Mouse (Mus musculus) liver, embryonic 15.5 days (tissue): ENCODE data around the gene Ppard. TPM values are rescaled to one million over a fixed set of nuclear protein-coding genes. Genes with fewer than 3 reads are reported as not detected.
A peak's percentile ranks its signal among the peaks of the same experiment; 100 is the strongest.

Source experiments
- ATAC-seq: fragments of 200-750 bp; cut with Nextera tagmentation; 2 replicates; pipeline ENCODE4 v1.8.0; 2017; ENCODE audit warnings: moderate number of reproducible peaks, mild to moderate bottlenecking, moderate library complexity; ENCODE audit not compliant: insufficient read depth
- H3K27ac ChIP-seq: fragments of 300-500 bp; sonication (generic); replicated peaks from 2 replicates; pipeline ENCODE4 v1.5.1; 2015; ENCODE audit warnings: mild to moderate bottlenecking, inconsistent platforms
- H3K27me3 ChIP-seq: fragments of 300-500 bp; sonication (generic); 2 replicates; pipeline ENCODE4 v1.6.1; 2015; ENCODE audit warnings: mild to moderate bottlenecking, inconsistent platforms
- H3K36me3 ChIP-seq: fragments of 300-500 bp; sonication (generic); replicated peaks from 2 replicates; pipeline ENCODE4 v1.6.1; 2015; ENCODE audit warnings: moderate library complexity, mild to moderate bottlenecking, inconsistent platforms
- H3K4me1 ChIP-seq: fragments of 300-500 bp; sonication (generic); replicated peaks from 2 replicates; pipeline ENCODE4 v1.6.1; 2015; ENCODE audit warnings: inconsistent platforms
- H3K4me2 ChIP-seq: fragments of 300-500 bp; sonication (generic); 2 replicates; pipeline ENCODE4 v1.6.1; 2015; ENCODE audit warnings: moderate library complexity, mild to moderate bottlenecking, inconsistent platforms
- H3K4me3 ChIP-seq: fragments of 300-500 bp; sonication (generic); replicated peaks from 2 replicates; pipeline ENCODE4 v1.5.1; 2015; ENCODE audit warnings: mild to moderate bottlenecking, inconsistent platforms
- H3K9ac ChIP-seq: fragments of 300-500 bp; sonication (generic); 2 replicates; pipeline ENCODE4 v1.6.1; 2015; ENCODE audit warnings: moderate library complexity, mild to moderate bottlenecking, inconsistent platforms
- H3K9me3 ChIP-seq: fragments of 300-500 bp; sonication (generic); replicated peaks from 2 replicates; pipeline ENCODE4 v1.6.1; 2016; ENCODE audit warnings: inconsistent platforms
- WGBS: fragments of 180-500 bp; shearing (Covaris S2); methylation state at CpG from one replicate; pipeline ENCODE4 v1.1.7; 2015; ENCODE audit warnings: mixed read lengths; ENCODE audit not compliant: insufficient replicate concordance; 5-methylcytosine and 5-hydroxymethylcytosine counted together
- polyA plus RNA-seq: library from polyadenylated mRNA; unstranded; fragments of >200 nt; fragmentation: Nextera tagmentation; extraction: Ambion mirVana; gene quantifications from 2 replicates; pipeline ENCODE4 v1.2.1, GENCODE M21; 2015

The Ppard gene
- polyA plus RNA-seq, 1 experiment from 2014 or later = 0.89 TPM

DNA sequence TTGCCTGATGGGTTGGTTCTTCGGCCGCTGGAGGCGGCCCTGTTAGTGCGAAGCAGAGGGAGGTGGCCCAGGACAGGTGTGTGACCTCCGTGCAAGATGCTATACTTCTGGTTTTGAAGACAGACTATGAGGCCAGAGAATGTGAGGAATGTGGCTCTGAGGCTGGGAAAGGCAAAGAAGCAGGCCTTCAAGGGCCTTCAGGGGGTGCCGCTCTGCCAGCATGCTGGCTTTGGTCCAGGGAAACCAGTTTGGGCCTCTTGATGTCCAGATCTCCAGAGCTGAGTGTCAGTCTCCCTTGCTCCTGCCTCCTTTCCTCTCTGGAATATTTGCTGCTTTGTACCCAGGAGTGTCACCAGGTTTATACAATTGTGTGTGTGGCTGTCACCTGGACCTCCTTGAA lies 9.8 kb downstream of the Ppard start:
- H3K4me1 ChIP-seq = peaks cover 63% of the 10 kb centered on the region
- H3K27ac ChIP-seq = no peak overlapping the region
- H3K36me3 ChIP-seq = peaks cover 36% of the 10 kb centered on the region
- ATAC-seq = no peak
- H3K9me3 ChIP-seq = no peaks in the 10 kb centered on the region
- no peak overlapping the region for H3K9ac ChIP-seq
- H3K4me2 ChIP-seq = no peak overlapping the region
- 88% methylated on average over 6 of the region's 6 CpGs for WGBS
- no peaks in the 10 kb centered on the region for H3K27me3 ChIP-seq
- H3K4me3 ChIP-seq = no peak overlapping the region

DNA sequence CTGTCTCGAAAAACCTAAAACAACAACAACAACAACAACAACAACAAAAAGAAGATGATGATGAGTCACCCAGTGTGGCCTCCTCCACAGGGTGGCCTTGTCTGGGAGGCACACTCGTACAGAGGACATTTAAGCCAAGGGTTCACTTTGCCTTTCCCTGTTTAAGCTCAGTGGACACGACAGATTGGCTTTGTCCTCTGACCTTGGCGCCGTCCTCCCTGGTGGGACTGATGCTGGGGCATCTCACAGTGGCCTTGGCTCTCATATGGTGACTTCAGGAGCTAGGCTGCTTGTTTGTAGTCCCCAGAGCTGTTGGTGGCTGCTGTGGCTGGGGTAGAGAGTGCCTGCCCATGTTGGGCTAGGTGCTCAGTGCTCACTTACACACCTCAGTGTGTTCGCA lies 11.7 kb downstream of the Ppard start:
- Histone ChIP-seq H3K4me2 (no peak overlapping the region), H3K9me3 (no peaks in the 10 kb centered on the region), H3K27ac (no peak overlapping the region), H3K27me3 (no peaks in the 10 kb centered on the region), H3K9ac (no peak overlapping the region), H3K4me1 (peaks cover 59% of the 10 kb centered on the region), H3K36me3 (peaks cover 30% of the 10 kb centered on the region), H3K4me3 (no peak overlapping the region)
- 70% methylated on average over 6 of the region's 6 CpGs for WGBS
- ATAC-seq = no peak

DNA sequence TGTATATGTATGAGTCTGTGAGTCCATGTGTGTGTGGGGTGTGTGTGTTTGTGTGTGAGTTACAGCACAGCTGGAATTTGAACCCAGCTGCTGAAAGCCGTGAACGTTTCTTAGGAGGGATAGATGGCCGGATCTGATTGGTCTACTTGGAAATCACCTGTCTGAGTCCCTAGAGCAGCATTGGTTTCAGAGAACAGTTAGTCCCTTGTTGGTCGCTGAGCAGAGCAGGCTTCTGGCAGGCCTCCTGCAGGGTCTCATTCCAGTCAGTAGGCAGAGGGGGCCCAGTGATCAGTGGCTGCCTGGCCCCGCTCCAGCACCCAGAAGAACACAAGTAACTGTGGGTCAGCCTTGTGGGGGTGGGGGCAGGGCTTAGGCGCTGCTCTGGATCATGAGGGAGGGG lies 12.2 kb downstream of the Ppard start:
- no peak overlapping the region for H3K4me2 ChIP-seq
- ATAC-seq = peak; percentile 23; the same call in 1 of the 2 replicates
- no peaks in the 10 kb centered on the region for H3K9me3 ChIP-seq
- no peaks in the 10 kb centered on the region for H3K27me3 ChIP-seq
- no peak overlapping the region for H3K27ac ChIP-seq
- H3K4me3 ChIP-seq = no peak overlapping the region
- H3K9ac ChIP-seq = no peak overlapping the region
- WGBS = 66% methylated on average over 6 of the region's 6 CpGs
- peaks cover 54% of the 10 kb centered on the region for H3K4me1 ChIP-seq
- peaks cover 25% of the 10 kb centered on the region for H3K36me3 ChIP-seq

DNA sequence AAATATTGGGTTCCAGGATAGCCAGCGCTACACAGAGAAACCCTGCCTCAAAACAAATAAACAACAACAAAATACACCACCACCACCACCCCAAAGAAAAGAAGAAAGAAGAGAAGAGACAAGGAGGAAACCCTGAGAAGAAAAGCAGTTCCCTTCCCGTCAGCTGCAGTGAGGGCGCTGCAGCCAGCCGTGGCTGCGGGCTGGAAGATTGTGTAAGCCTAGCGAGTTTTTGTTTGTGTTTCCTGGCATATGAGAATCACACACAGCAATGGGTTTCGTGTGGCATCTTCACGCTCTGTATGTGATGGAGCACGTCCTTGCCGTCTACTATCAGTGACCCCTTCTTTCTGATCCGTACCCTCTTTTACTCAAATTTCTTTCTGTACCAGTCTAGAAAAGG lies 14.1 kb downstream of the Ppard start:
- WGBS = 37% methylated on average over 11 of the region's 11 CpGs
- Histone ChIP-seq H3K4me3 (no peak overlapping the region), H3K9ac (no peak overlapping the region), H3K27ac (0 out of 2 replicates have a peak overlapping the region, but pooled peaks have one; percentile 45), H3K9me3 (no peaks in the 10 kb centered on the region), H3K36me3 (peaks cover 8% of the 10 kb centered on the region), H3K4me1 (peaks cover 48% of the 10 kb centered on the region), H3K4me2 (no peak overlapping the region), H3K27me3 (no peaks in the 10 kb centered on the region)
- ATAC-seq = no peak

DNA sequence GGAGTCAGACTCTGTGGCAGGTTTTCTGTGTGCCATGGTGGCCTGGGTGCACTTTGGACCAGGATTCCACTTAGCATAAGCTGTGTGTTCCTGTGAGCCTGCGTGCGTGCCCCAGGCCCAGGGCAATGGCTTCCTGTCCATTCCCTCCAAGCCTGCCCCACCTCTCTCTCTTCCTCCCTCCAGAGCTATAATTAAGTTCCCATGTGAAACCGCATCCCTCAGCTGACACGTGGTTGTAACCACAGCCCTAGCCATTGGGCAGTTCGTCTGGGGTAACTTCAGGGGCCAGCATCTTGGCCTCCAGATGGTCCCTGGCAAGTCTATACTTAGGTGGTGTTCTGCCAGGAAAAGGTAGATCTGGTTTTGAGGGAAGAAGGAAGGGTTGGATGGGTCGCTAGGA lies 15.1 kb downstream of the Ppard start:
- WGBS = 25% methylated on average over 6 of the region's 6 CpGs
- peak overlapping the region; percentile 29; the same call in 1 of the 2 replicates for H3K4me2 ChIP-seq
- H3K27me3 ChIP-seq = no peaks in the 10 kb centered on the region
- no peak overlapping the region for H3K9ac ChIP-seq
- no peaks in the 10 kb centered on the region for H3K9me3 ChIP-seq
- H3K27ac ChIP-seq = peak overlapping the region; percentile 45
- H3K4me1 ChIP-seq = peaks cover 51% of the 10 kb centered on the region
- no peak for ATAC-seq
- H3K4me3 ChIP-seq = no peak overlapping the region
- peaks cover 8% of the 10 kb centered on the region; the same call in 1 of the 2 replicates for H3K36me3 ChIP-seq

DNA sequence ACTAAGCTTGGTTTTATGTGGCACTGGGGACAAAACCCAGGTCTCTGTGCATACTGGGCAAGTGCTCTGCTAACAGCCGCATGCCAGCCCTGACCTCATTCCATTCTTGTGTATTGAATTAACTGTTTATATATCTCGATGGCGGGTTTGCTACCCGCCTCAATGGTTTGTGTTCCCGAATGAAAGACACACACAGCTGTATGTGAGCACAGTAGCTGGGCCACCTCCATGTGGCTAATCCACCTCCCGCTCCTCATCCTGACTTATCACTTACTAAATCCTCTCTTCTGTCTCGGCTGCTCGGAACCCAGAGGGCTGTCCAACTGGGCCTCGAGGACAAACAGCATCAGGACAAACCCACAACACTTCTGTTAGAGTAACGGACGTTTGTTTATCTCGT lies 16.6 kb downstream of the Ppard start:
- H3K4me1 ChIP-seq = peaks cover 48% of the 10 kb centered on the region
- ATAC-seq = no peak
- H3K27ac ChIP-seq = no peak overlapping the region
- H3K36me3 ChIP-seq = peaks cover 8% of the 10 kb centered on the region; the same call in 1 of the 2 replicates
- WGBS = 46% methylated on average over 12 of the region's 12 CpGs
- H3K4me2 ChIP-seq = no peak overlapping the region
- no peak overlapping the region for H3K4me3 ChIP-seq
- no peak overlapping the region for H3K9ac ChIP-seq
- H3K9me3 ChIP-seq = no peaks in the 10 kb centered on the region
- no peaks in the 10 kb centered on the region for H3K27me3 ChIP-seq

DNA sequence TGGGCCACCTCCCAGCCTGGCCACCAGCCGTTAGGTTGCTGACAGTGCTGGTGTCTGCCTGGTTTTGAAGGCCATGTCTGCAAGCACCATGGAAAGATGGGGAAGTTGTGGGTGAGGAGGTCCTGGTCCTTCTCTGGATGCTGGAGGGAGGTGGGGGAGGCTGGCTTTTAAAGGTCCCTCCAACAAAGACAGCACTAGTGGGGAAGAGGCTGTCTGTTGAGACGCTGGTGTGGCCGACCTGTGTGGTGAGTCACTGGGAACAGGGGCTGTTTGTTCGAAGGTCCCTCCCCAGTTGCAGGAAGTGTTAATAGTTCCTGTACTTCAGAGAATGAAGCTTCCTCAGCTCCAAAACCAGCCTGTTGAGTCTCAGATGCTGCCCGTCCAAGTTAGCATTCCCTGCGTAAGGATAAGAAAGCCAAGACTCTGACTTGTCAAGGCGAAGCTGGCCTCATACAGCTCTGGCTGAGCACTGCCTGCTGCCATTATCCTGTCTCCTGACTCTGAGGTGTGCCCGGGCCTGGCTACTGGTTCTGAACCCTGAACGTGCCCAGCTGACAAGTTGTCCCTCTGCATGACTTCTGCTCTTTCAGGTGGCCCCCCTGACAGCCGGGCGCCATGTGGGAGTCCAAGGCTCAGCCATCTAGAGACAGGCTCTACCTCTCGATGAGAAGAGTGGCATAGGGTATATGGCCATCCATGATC lies 19.2 kb downstream of the Ppard start:
- Histone ChIP-seq H3K36me3 (peaks cover 8% of the 10 kb centered on the region; the same call in 1 of the 2 replicates), H3K4me3 (no peak overlapping the region), H3K9ac (no peak overlapping the region), H3K9me3 (no peaks in the 10 kb centered on the region), H3K27ac (no peak overlapping the region), H3K27me3 (no peaks in the 10 kb centered on the region), H3K4me1 (peaks cover 43% of the 10 kb centered on the region), H3K4me2 (no peak overlapping the region)
- ATAC-seq = no peak
- WGBS = 53% methylated on average over 12 of the region's 12 CpGs

DNA sequence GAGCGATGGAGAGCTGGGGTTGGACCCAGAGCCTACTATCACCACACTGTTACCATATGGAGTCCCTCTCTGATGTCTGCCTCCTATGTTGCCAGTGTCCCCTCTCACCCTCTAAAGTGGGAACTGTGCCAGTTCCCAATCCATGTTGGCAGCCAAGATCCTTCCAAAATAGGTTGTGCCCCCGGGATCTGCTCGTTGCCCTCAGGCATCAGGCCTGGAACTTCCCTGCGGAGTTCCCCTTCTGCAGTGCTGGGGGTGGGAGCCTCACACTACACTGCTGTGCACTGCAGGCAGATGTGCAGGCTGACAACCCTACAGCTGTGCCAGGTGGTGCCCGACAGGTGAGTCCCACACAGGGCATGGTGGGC lies 19.8 kb downstream of the Ppard start:
- WGBS = 72% methylated on average over 5 of the region's 5 CpGs
- no peak overlapping the region for H3K4me3 ChIP-seq
- no peaks in the 10 kb centered on the region for H3K9me3 ChIP-seq
- no peak overlapping the region for H3K4me2 ChIP-seq
- no peak overlapping the region for H3K9ac ChIP-seq
- H3K36me3 ChIP-seq = peaks cover 8% of the 10 kb centered on the region; the same call in 1 of the 2 replicates
- no peaks in the 10 kb centered on the region for H3K27me3 ChIP-seq
- ATAC-seq = no peak
- peaks cover 43% of the 10 kb centered on the region for H3K4me1 ChIP-seq
- no peak overlapping the region for H3K27ac ChIP-seq

DNA sequence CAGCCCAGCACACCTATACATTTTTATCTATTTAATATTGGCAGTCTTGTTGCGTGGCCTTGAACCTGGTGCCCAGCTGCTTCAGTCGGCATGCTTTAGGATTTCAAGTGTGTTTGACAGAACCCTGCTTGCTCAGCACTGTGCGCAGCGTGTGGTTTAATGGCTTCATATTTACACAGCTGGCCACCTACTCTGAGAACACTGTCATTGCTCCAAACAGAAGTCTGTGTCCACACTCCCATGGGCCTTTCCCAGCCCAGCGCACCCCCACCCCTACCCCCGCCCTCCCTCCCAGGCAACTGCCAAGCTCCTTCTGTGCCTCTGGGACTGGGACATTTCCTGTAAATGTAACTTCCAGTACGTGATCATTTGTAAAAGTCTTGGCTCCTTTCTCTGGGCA lies 20.7 kb downstream of the Ppard start:
- no peak overlapping the region for H3K4me3 ChIP-seq
- no peak overlapping the region for H3K9ac ChIP-seq
- 69% methylated on average over 7 of the region's 7 CpGs for WGBS
- ATAC-seq = 0 out of 2 replicates have a peak, but pooled peaks have one; percentile 21
- no peak overlapping the region for H3K27ac ChIP-seq
- peaks cover 8% of the 10 kb centered on the region; the same call in 1 of the 2 replicates for H3K36me3 ChIP-seq
- peaks cover 45% of the 10 kb centered on the region for H3K4me1 ChIP-seq
- no peaks in the 10 kb centered on the region for H3K9me3 ChIP-seq
- no peaks in the 10 kb centered on the region for H3K27me3 ChIP-seq
- H3K4me2 ChIP-seq = no peak overlapping the region

DNA sequence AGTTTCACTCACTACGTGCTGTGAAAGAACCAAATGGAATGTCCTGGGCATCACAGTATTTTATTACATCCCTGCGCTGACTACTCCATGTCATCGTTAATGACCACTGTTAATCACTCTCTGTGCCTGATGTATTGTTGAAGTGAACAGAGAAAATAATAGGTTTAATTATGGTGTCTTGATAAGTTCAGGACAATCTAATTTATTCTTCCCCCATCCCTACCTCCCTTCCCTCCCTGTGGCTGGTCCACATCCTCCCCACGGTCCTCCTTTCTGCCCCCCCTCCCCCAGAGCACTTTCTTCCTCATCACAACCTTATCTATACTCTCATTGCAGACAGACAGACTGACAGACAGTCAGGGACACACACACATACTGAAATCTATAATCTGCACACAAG lies 22.3 kb downstream of the Ppard start:
- no peak overlapping the region for H3K4me2 ChIP-seq
- peaks cover 8% of the 10 kb centered on the region; the same call in 1 of the 2 replicates for H3K36me3 ChIP-seq
- no peak overlapping the region for H3K4me3 ChIP-seq
- H3K4me1 ChIP-seq = peaks cover 48% of the 10 kb centered on the region
- no peaks in the 10 kb centered on the region for H3K27me3 ChIP-seq
- ATAC-seq = no peak
- 56% methylated on average over 4 of the region's 4 CpGs for WGBS
- no peaks in the 10 kb centered on the region for H3K9me3 ChIP-seq
- H3K9ac ChIP-seq = no peak overlapping the region
- no peak overlapping the region for H3K27ac ChIP-seq

DNA sequence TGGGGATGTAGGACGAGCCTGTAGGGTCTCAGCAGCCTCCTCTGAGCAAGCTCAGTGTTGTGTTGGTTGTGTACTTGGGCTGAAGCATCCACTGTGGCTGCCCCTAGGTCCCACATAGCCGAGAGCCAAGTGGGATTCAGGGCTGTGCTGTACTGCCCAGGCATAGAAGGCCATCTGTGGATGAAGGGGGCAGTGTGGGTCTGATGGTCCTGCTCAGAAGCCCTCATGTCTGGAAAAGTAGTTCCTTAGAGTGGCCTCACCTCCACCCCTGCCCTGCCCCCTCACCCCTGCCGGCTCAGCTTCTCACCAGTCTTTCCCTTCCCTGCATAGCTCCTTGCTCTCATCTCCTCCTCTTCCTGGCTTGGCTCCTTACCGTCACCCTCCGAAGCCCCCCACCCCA lies 23.2 kb downstream of the Ppard start:
- H3K4me3 ChIP-seq = no peak overlapping the region
- H3K4me2 ChIP-seq = no peak overlapping the region
- no peak overlapping the region for H3K9ac ChIP-seq
- 37% methylated on average over 5 of the region's 5 CpGs for WGBS
- H3K9me3 ChIP-seq = no peaks in the 10 kb centered on the region
- no peak overlapping the region for H3K27ac ChIP-seq
- no peaks in the 10 kb centered on the region for H3K27me3 ChIP-seq
- no peak for ATAC-seq
- peaks cover 8% of the 10 kb centered on the region; the same call in 1 of the 2 replicates for H3K36me3 ChIP-seq
- H3K4me1 ChIP-seq = peaks cover 51% of the 10 kb centered on the region
